Mouse (Mus musculus) erythroblast, embryonic 14.5 days (primary cell): ENCODE data around the gene Gm11634.

Source experiments
- GATA1 ChIP-seq: IDR thresholded peaks from 2 replicates; pipeline ENCODE4 v1.6.1; 2012; ENCODE audit warnings: low read length, inconsistent platforms, mixed read lengths
- TAL1 ChIP-seq: IDR thresholded peaks from 3 replicates; pipeline ENCODE4 v1.6.1; 2012; ENCODE audit warnings: low read length, inconsistent platforms, mixed read lengths

GRCm38 (mm10) chr11:101602491-101602890, 3.4 kb upstream of the Gm11634 start:
- TF ChIP-seq GATA1 (no peak), TAL1 (no peak)
